Mouse (Mus musculus) brain, adult 10 weeks (tissue): Measurements from ENCODE around the gene Olfr641. TPM values are rescaled to one million over a fixed set of nuclear protein-coding genes. Genes with fewer than 3 reads are reported as not detected.

Experiments used
- polyA plus RNA-seq: library from polyadenylated mRNA; stranded (reverse); fragments of 350-450 nt; fragmentation: Illumina TruSeq; extraction: RNeasy Lipid Tissue Mini Kit (QIAGEN cat#74804); gene quantifications from one replicate; pipeline ENCODE4 v1.2.3, GENCODE M21; 2015; ENCODE audit warnings: low read depth, low replicate concordance

Gene Olfr641
- polyA plus RNA-seq: not detected

DNA sequence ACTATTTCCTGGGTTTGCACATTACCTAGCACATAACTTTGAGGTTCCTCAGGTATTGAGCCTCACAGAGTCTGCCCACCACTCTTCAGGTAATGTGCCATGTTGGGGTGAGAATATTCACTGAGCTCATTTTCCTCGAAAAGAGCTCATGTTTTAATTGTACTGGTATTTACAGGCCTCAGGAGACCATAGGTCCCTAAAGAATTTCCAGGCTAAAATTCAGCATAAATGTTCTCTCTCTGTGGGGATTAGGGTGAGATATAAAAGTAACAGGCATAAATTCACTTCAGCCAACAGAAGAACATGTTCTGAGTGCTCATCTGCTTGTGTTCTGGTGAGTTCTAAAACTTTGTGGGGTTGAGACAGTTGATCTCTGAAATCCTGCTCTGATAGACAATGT, at the start of gene Olfr641:
Gene Olfr641, plus strand, starts transcription at position 301 of the 400 bp plus-strand sequence.

DNA sequence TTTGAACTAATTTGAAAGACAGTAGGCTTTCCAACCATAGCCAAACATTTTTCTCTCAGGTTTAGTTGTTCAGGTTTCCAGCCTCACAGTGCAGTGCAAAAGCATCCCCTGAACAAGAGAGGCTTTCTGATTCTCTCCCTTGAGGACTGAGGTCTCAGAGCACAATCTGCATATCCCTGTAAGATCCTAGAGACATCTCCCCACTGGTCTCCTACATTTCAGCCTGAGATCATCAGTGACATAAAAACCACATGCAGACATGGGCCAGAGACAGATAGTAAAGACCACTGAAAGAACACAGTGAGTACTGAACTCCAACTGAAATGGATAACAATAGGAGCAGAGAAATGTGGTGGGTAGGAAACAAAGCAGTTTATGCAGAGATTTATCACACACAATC, 36.8 kb upstream of the Olfr641 start, which contains the start of gene Olfr638:
Gene Olfr638, plus strand, starts transcription at position 301 of the 400 bp plus-strand sequence.

DNA sequence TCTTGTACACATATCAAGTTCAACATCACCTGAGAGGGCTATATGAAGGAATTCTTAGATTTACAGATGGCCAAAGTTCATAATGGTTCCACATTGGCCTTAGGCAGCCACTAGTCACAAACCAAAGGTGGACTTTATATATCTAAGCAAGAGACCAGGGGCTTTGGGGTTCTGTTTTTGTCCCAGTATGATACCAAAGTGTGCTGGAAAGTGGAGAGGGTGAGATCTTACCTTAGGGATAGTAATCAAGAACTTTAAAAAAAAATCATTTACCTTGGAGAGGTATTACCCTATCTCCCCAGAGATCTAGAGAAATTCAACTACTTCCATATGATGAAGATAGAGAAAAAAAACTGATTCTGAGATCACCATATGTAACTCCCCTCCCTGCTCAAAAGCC, 18.0 kb upstream of the Olfr641 start, which contains the start of gene Olfr639:
Gene Olfr639, minus strand, starts transcription at position 101 of the 400 bp plus-strand sequence.

GRCm38 (mm10) chr7:104025473-104025872, 9.8 kb upstream of the Olfr641 start, which contains the start of gene Olfr640:
Olfr640 (minus strand) TSS chr7:104025573.

DNA sequence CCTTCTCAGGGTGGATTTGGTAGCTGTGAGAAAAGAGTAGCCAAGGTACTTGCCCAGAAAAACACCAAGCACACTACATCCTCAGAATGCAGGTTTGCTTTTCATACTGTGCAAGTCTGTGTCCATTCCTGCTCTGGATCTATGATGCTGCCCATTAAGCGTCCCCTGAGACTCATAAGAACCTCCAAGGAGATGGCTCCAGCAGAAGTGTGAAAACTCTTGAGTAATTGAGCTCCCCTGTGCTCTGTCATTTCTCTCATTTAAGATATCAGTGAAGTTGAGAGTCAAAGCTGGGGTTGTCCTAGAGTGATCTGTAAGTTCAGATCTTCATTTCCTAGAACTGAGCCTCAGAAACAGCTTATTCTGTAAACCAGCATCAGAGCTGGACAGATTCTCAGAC, 17.3 kb downstream of the Olfr641 start, which contains the start of gene Olfr642:
Gene Olfr642, minus strand, starts transcription at position 101 of the 400 bp plus-strand sequence.

DNA sequence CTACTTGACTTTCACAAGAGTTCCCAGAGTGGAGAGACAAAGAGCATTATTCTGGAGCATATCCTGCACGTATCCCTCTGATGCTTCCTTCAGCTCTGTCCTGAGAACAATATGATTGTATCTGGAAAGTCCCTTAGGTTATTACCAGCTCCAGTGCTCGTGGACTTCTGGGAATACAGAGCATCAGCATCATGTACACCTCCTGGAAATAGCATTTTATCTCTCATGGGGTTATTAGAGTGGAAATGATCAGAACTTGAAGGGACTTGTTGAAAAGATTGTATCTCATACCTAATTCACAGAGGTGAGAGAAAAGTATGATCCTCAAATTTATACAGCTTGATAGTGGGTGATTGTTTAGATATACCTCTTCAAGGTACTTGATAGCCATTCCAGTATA, 26.1 kb downstream of the Olfr641 start, which contains the start of gene 4930516K23Rik:
Gene 4930516K23Rik, minus strand, starts transcription at position 101 of the 400 bp plus-strand sequence.

DNA sequence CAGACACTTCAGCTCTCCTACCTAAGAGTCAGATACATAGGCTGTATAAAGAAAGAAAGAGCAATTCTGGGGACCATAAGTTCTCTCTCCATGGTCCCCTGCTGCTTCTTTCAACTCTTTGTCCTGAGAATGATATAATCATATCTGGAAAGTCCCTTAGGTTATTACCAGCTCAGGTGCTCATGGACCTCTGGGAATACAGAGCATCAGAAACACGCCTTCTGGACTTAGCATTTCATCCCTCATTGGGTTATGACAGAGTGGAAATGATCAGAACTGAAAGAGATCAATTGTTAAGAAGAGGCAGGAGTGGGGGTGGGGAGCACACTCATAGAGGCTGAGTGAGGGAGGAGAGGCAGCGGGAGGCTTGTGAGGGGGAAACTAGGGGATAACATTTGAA, 36.5 kb downstream of the Olfr641 start, which contains the start of gene Olfr644:
Gene Olfr644, minus strand, starts transcription at position 101 of the 400 bp plus-strand sequence.

GRCm38 (mm10) chr7:104085365-104085764, 50.1 kb downstream of the Olfr641 start, which contains the start of gene Olfr645:
Olfr645 (minus strand) TSS chr7:104085465.

Other genes with a start within 250 kb of the Olfr641 start
- gene Olfr67, start 243.6 kb upstream of the Olfr641 start, polyA plus RNA-seq: not detected
- gene Hbb-bt, start 221.4 kb upstream of the Olfr641 start, polyA plus RNA-seq: 154 TPM
- gene Hbb-bs, start 207.3 kb upstream of the Olfr641 start, polyA plus RNA-seq: 1,248 TPM
- not detected for gene Hbb-bh2, start 194.9 kb upstream of the Olfr641 start, polyA plus RNA-seq
- gene Hbb-bh1, start 192.3 kb upstream of the Olfr641 start, polyA plus RNA-seq: not detected
- gene Hbb-y, start 182.2 kb upstream of the Olfr641 start, polyA plus RNA-seq: not detected
- gene Olfr66, start 149.2 kb upstream of the Olfr641 start, polyA plus RNA-seq: not detected
- not detected for gene Olfr64, start 141.0 kb upstream of the Olfr641 start, polyA plus RNA-seq
- gene Olfr65, start 132.0 kb upstream of the Olfr641 start, polyA plus RNA-seq: not detected
- gene Olfr631, start 106.6 kb upstream of the Olfr641 start, polyA plus RNA-seq: not detected
- not detected for gene Olfr632, start 101.1 kb upstream of the Olfr641 start, polyA plus RNA-seq
- gene Olfr633, start 91.0 kb upstream of the Olfr641 start, polyA plus RNA-seq: not detected
- gene Olfr635, start 64.3 kb upstream of the Olfr641 start, polyA plus RNA-seq: not detected
- gene Olfr638, start 36.7 kb upstream of the Olfr641 start, polyA plus RNA-seq: not detected
- not detected for gene Olfr639, start 18.1 kb upstream of the Olfr641 start, polyA plus RNA-seq
- not detected for gene Olfr640, start 9.9 kb upstream of the Olfr641 start, polyA plus RNA-seq
- gene Olfr642, start 17.2 kb downstream of the Olfr641 start, polyA plus RNA-seq: not detected
- gene 4930516K23Rik, start 26.0 kb downstream of the Olfr641 start, polyA plus RNA-seq: not detected
- not detected for gene Olfr644, start 36.4 kb downstream of the Olfr641 start, polyA plus RNA-seq
- gene Olfr645, start 50.0 kb downstream of the Olfr641 start, polyA plus RNA-seq: not detected
- not detected for gene Olfr646, start 69.4 kb downstream of the Olfr641 start, polyA plus RNA-seq
- gene Ubqln5, start 94.4 kb downstream of the Olfr641 start, polyA plus RNA-seq: not detected
- not detected for gene Olfr643, start 102.0 kb downstream of the Olfr641 start, polyA plus RNA-seq
- not detected for gene Ubqln3, start 107.8 kb downstream of the Olfr641 start, polyA plus RNA-seq
- not detected for gene Ubqlnl, start 115.1 kb downstream of the Olfr641 start, polyA plus RNA-seq
- 0.36 TPM for gene Olfm5, start 129.4 kb downstream of the Olfr641 start, polyA plus RNA-seq
- gene Olfr648, start 147.9 kb downstream of the Olfr641 start, polyA plus RNA-seq: not detected
- not detected for gene Olfr649, start 160.5 kb downstream of the Olfr641 start, polyA plus RNA-seq
- gene Trim6, start 183.3 kb downstream of the Olfr641 start, polyA plus RNA-seq: 0.15 TPM
- gene Trim34a, start 209.0 kb downstream of the Olfr641 start, polyA plus RNA-seq: 2.8 TPM